Mouse (Mus musculus) megakaryocyte, embryonic 14.5 days (primary cell): ENCODE results near the gene Zfp292.

Experiments
- FLI1 ChIP-seq: IDR thresholded peaks from 2 replicates; pipeline ENCODE4 v1.6.1; 2012; ENCODE audit warnings: low read length, inconsistent platforms, mixed read lengths
- GATA1 ChIP-seq: IDR thresholded peaks from 3 replicates; pipeline ENCODE4 v1.6.1; 2012; ENCODE audit warnings: mixed read lengths, low read length, inconsistent platforms, borderline replicate concordance

- TF ChIP-seq GATA1: no peak
- no peak for TF ChIP-seq FLI1
Measured at GRCm38 (mm10) chr4:34829456-34829855, 53.3 kb downstream of the Zfp292 start.
